Mouse (Mus musculus): ENCODE data around the gene Frmd5.
A peak's percentile ranks its signal among the peaks of the same experiment; 100 is the strongest.
"Not testable (repeated sequence)": the region's sequence is repeated elsewhere in the genome, so short reads cannot be mapped to it uniquely, and the experiment has no call there.

Frmd5 gene

GRCm38 (mm10) chr2:121512991-121513765, 293.7 kb downstream of the Frmd5 start:
- ATAC-seq (ENCODE audit: insufficient number of reproducible peaks, low FRiP score, low TSS enrichment): not testable (repeated sequence)

DNA sequence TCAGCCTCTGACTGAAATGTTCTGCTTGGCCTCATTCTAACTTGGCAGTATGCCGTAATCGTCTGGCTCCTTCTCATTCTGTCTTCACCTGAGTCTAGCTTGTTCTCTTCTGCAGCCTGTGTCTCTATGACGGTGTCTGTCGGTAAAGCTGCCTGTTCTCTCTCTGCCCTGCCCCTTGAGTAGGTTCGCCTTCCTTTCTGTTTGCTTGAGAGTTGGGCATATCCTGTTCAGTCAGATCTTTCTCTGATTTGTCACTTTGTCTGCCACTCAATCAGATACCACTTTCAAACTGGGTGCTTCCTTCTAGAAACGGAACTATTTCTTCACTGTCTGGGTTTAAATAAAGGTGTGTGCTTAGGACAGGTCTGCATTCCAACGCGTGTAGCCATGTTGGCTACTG, 295.5 kb downstream of the Frmd5 start:
- no peak for ATAC-seq (ENCODE audit: insufficient number of reproducible peaks, low FRiP score, low TSS enrichment)

- no peak for ATAC-seq (ENCODE audit: insufficient number of reproducible peaks, low FRiP score, low TSS enrichment)
Observed at GRCm38 (mm10) chr2:121509584-121509983, 297.3 kb downstream of the Frmd5 start.

DNA sequence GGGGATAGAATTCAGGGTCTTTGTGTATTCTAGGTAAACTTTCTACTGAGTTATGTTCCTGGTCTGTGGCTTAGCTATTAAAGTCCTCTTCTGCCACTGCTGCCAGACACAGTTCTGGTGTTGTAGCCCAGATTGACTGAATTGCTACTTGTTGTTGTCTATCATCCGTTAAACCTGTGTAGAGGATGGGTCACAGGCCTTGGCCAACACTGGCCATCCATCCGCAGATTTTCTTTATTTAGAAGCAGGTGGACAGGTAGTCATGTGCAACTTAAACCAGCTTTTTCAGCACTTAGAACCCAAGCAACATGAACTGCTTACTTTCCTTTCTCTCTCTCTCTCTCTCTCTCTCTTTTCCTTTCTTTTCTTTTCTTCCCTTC, 298.9 kb downstream of the Frmd5 start:
- ATAC-seq (ENCODE audit: insufficient number of reproducible peaks, low FRiP score, low TSS enrichment): no peak

DNA sequence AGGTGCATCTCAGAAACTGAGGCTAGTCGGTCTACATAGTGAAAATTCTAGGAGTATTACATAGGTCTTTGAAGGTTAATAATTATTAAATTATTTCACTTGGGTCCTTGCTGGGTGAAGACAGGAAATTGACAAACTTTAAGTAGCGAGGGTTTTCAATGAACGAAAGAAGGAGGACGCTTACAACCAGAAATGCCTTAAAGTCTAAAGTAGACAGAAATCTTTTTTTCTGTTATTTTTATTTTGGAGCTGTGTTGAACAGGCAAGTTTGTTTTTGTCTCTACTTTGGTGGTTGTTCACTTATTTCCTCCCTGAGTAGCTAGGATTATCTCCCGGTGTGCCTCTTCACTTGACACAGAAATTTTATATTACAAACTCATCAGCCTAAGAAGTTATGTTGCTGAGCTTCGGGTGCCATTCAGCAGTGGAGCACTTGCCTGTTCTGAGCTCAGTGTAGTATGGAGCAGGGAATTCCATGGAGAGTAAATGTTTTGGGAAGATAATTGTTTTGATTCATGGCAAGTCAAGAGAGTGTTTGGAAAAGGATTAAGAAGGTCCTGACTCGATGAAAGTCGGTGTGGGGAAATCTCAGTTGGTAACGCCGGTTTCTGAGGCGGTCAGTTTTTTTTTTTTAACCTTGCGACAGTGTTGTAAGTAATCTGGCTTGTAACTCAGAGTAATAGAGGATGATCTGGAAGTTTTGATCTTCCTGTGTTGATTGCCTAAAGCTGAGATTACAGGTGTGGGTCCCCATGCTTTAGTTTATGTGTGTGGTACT, 299.5 kb downstream of the Frmd5 start:
- ATAC-seq (ENCODE audit: insufficient number of reproducible peaks, low FRiP score, low TSS enrichment): no peak

DNA sequence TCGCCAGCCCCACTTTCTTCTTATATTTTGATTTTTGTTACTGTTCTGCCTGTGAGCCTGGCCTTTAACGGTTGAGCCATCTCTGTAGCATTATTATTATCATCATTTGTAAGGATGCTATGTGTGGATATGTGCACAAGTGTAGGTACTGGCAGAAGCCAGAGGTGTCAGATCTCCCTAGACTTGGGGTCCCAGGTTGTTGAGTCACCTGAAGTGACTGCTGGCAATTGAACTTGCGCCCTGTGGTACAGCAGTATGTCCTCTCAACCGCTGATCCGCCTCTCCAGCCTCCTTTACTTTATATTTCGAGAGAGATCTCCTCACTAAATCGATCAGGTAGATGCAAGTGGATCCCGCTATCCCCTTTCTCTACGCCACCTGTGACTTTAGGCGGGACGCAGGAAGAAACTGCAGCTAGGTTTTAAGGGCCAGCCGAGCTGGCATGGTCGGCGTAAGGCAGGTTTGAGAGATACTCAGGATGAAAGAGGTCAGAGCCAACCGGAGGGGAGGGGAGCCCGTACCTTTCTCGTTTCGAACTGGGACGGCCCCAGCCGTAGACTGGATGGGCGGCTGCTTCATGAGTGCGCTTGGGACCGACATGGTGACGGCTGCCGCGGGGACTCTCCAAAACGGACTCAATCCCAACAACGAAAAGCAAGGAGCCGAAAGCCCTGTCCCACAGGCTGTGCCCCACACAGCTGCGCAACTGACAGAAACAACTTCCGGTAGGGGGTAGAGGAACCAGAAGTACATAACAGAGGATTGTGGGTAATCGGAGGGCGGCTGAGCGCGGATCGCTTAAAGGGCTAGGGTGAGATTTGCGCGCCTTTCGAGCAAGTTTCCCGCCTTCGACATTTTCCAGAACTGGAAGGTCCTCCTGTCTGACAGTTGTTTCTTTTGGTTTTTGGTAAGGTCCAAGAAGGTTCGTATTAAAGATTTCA, 300.7 kb downstream of the Frmd5 start, which contains the start of the genes Mfap1a and Wdr76:
Mfap1a (minus strand) TSS at position 724 of the 941 bp plus-strand sequence.
Wdr76 (plus strand) TSS at position 782 of the 941 bp plus-strand sequence.
- peak; percentile 91 for ATAC-seq (ENCODE audit: insufficient number of reproducible peaks, low FRiP score, low TSS enrichment)

DNA sequence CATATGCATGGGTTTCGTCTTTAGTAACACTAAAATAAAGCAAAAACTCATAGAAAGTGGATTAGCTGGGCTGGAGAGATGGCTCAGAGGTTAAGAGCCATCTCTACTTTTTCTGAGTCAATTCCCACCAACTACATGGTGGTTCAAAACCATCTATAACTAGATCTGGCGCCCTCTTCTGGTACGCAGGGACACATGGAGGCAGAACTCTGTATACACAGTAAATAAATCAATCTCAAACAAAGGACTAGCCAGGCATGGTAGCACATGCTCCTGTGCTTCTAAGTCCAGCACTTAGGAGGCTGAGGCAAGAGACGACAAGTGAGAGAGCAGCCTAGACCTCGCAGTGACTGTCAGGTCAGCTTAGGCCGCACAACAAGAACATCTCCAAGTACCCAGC, 305.3 kb downstream of the Frmd5 start:
- not testable (repeated sequence) for ATAC-seq (ENCODE audit: insufficient number of reproducible peaks, low FRiP score, low TSS enrichment)

All from cerebellum, adult (tissue).